Mouse (Mus musculus): ENCODE measurements around the gene Cdh10. TPM values are rescaled to one million over a fixed set of nuclear protein-coding genes. Genes with fewer than 3 reads are reported as not detected.

The Cdh10 gene
- polyA plus RNA-seq, 1 experiment from 2014 or later: 2.6 TPM

DNA sequence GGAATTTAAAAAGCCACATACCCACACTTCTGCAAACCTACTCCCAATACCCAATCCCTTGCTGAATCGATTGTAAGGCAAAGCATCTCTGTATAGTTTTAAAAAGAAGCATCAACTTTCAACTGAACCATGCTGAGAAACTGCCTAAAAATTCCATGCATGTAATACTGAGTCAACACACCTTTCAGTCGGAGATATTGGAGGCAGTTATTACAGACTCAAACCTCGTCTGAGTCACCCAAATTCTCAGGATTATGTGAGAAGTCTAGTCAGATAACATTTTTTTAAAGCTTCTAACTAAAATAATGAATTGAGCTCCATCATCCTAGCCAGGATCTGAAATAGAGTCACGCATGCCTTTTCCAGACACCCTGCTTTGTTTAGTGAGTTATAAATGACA, 175.5 kb downstream of the Cdh10 start:
- Histone ChIP-seq H3K36me3 (ENCODE audit: control insufficient read depth, insufficient read depth, low read length) (no peaks in the 10 kb centered on the region), H3K27me3 (replicated peaks; ENCODE audit: control insufficient read depth, insufficient read depth, low read length) (no peaks in the 10 kb centered on the region), H3K9me3 (ENCODE audit: control insufficient read depth, low read length) (no peaks in the 10 kb centered on the region), H3K9ac (ENCODE audit: low read length) (no peak overlapping the region), H3K4me2 (ENCODE audit: low read length) (no peak overlapping the region), H3K27ac (ENCODE audit: low read depth) (no peak overlapping the region), H3K4me1 (replicated peaks; ENCODE audit: control insufficient read depth, insufficient read depth, low read length) (no peaks in the 10 kb centered on the region), H3K4me3 (ENCODE audit: low read depth, low read length) (no peak overlapping the region)
- ATAC-seq (replicated peaks; ENCODE audit: low FRiP score, low TSS enrichment, low read depth) (no peak), DNase-seq (ENCODE audit: low spot score) (no peak)
- WGBS: 76% methylated on average over 4 of the region's 4 CpGs

DNA sequence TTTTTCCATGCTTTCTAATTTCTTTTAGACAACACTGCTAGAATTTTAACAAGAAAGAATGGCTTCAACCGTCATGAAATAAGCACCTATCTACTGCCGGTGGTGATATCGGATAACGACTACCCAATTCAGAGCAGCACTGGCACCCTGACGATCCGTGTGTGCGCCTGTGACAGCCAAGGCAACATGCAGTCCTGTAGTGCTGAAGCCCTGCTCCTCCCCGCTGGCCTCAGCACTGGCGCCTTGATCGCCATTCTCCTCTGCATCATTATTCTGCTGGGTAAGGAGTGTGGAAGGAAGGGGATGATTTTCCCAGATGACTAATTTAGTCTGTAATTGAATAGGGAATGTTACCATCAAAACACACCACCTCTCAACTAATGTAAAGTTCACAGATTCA, 192.1 kb downstream of the Cdh10 start:
- DNase-seq (ENCODE audit: low spot score): no peak
- H3K4me2 ChIP-seq (ENCODE audit: low read length): no peak overlapping the region
- no peak overlapping the region for H3K4me3 ChIP-seq (ENCODE audit: low read depth, low read length)
- no peaks in the 10 kb centered on the region for H3K36me3 ChIP-seq (ENCODE audit: control insufficient read depth, insufficient read depth, low read length)
- H3K4me1 ChIP-seq (replicated peaks; ENCODE audit: control insufficient read depth, insufficient read depth, low read length): no peaks in the 10 kb centered on the region
- H3K9ac ChIP-seq (ENCODE audit: low read length): no peak overlapping the region
- H3K27ac ChIP-seq (ENCODE audit: low read depth): no peak overlapping the region
- no peaks in the 10 kb centered on the region for H3K9me3 ChIP-seq (ENCODE audit: control insufficient read depth, low read length)
- no peak for ATAC-seq (replicated peaks; ENCODE audit: low FRiP score, low TSS enrichment, low read depth)
- WGBS: 85% methylated on average over 10 of the region's 10 CpGs
- no peaks in the 10 kb centered on the region for H3K27me3 ChIP-seq (replicated peaks; ENCODE audit: control insufficient read depth, insufficient read depth, low read length)

DNA sequence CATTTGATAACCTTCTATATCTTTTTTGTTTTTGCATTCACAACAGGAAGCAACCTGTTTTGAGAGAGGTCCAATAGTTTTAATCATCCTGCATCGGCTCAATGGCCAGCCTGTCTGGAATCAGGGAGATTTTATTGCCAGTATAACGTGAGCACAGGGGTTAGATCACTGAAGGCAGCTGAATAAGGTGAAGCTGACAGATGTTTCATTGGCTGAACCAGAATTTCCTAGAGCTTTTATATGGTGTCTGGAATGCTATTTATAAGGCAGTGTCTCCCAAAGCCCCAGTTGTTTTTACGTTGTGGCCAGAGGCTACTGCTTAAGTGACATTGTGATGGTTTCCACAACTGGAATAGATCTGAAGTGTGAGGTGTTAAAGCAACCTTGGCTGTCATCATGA, 214.2 kb downstream of the Cdh10 start:
- DNase-seq (ENCODE audit: low spot score) (no peak), ATAC-seq (replicated peaks; ENCODE audit: low FRiP score, low TSS enrichment, low read depth) (no peak)
- Histone ChIP-seq H3K9ac (ENCODE audit: low read length) (no peak overlapping the region), H3K4me1 (replicated peaks; ENCODE audit: control insufficient read depth, insufficient read depth, low read length) (no peaks in the 10 kb centered on the region), H3K4me2 (ENCODE audit: low read length) (no peak overlapping the region), H3K9me3 (ENCODE audit: control insufficient read depth, low read length) (no peaks in the 10 kb centered on the region), H3K27ac (ENCODE audit: low read depth) (no peak overlapping the region), H3K4me3 (ENCODE audit: low read depth, low read length) (no peak overlapping the region), H3K27me3 (replicated peaks; ENCODE audit: control insufficient read depth, insufficient read depth, low read length) (no peaks in the 10 kb centered on the region), H3K36me3 (ENCODE audit: control insufficient read depth, insufficient read depth, low read length) (no peaks in the 10 kb centered on the region)
- WGBS: 52% methylated on average over 3 of the region's 3 CpGs

DNA sequence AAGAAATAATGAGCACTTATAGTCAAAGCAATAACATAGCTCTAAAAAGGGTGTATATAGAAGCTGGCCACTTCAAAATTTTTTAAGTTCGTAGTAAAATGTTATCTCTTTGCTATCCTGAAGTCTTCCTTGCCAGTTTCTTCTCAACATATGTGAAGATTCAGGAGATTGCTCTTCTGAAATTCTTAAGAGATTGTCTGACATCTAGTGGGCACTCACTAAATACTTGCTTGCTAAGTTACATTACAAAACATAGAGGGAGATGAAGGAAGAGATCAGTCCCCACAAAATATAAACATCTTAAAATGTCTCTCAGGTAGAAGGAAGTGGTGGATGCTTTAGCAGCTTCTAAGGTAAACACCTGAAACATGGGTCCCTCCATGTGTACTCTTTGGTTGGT, 221.3 kb downstream of the Cdh10 start:
- no peak for DNase-seq (ENCODE audit: low spot score)
- H3K4me1 ChIP-seq (replicated peaks; ENCODE audit: control insufficient read depth, insufficient read depth, low read length): no peaks in the 10 kb centered on the region
- no peak for ATAC-seq (replicated peaks; ENCODE audit: low FRiP score, low TSS enrichment, low read depth)

More for the DNA sequence above, 221.3 kb downstream of the Cdh10 start:
- Histone ChIP-seq H3K4me2 (ENCODE audit: low read length) (no peak overlapping the region), H3K27ac (ENCODE audit: low read depth) (no peak overlapping the region), H3K27me3 (replicated peaks; ENCODE audit: control insufficient read depth, insufficient read depth, low read length) (no peaks in the 10 kb centered on the region), H3K36me3 (ENCODE audit: control insufficient read depth, insufficient read depth, low read length) (no peaks in the 10 kb centered on the region), H3K9ac (ENCODE audit: low read length) (no peak overlapping the region), H3K9me3 (ENCODE audit: control insufficient read depth, low read length) (no peaks in the 10 kb centered on the region), H3K4me3 (ENCODE audit: low read depth, low read length) (no peak overlapping the region)
- WGBS: 76% methylated on average over 1 of the region's 1 CpGs

All from intestine, embryonic 14.5 days (tissue).